Mouse (Mus musculus) forelimb bud, embryonic 11.5 days (tissue): ENCODE results near the gene Cerkl.
A peak's percentile ranks its signal among the peaks of the same experiment; 100 is the strongest.

Experiments used
- DNase-seq: peaks from one replicate; pipeline ENCODE4 v3.0.0-alpha.2; 2012; ENCODE audit warnings: low read depth, low spot score

Cerkl gene

GRCm38 (mm10) chr2:79443401-79443800 lies 13.2 kb downstream of the Cerkl start:
- no peak for DNase-seq

GRCm38 (mm10) chr2:79442906-79443305 lies 13.7 kb downstream of the Cerkl start:
- no peak for DNase-seq

GRCm38 (mm10) chr2:79442227-79442626 lies 14.4 kb downstream of the Cerkl start:
- DNase-seq: no peak

GRCm38 (mm10) chr2:79430061-79430460 lies 26.5 kb downstream of the Cerkl start:
- DNase-seq: no peak

- no peak for DNase-seq
These were observed 26.9 kb downstream of the Cerkl start for GRCm38 (mm10) chr2:79429650-79430049.

- no peak for DNase-seq
These were observed 27.5 kb downstream of the Cerkl start for GRCm38 (mm10) chr2:79429108-79429507.

GRCm38 (mm10) chr2:79428569-79429104 lies 27.9 kb downstream of the Cerkl start:
- peak; percentile 27 for DNase-seq

GRCm38 (mm10) chr2:79428022-79428421 lies 28.6 kb downstream of the Cerkl start:
- peak; percentile 72 for DNase-seq

GRCm38 (mm10) chr2:79421696-79422095 lies 34.9 kb downstream of the Cerkl start:
- no peak for DNase-seq

- no peak for DNase-seq
These were observed 42.1 kb downstream of the Cerkl start for GRCm38 (mm10) chr2:79414505-79414904.

GRCm38 (mm10) chr2:79410903-79411255 lies 45.7 kb downstream of the Cerkl start:
- DNase-seq: no peak

- no peak for DNase-seq
These were observed 46.2 kb downstream of the Cerkl start for GRCm38 (mm10) chr2:79410247-79410902.

GRCm38 (mm10) chr2:79405661-79406405 lies 50.8 kb downstream of the Cerkl start:
- no peak for DNase-seq

GRCm38 (mm10) chr2:79400045-79400444 lies 56.5 kb downstream of the Cerkl start:
- no peak for DNase-seq

GRCm38 (mm10) chr2:79399234-79400000 lies 57.2 kb downstream of the Cerkl start:
- DNase-seq: no peak

GRCm38 (mm10) chr2:79398831-79399230 lies 57.8 kb downstream of the Cerkl start:
- no peak for DNase-seq

GRCm38 (mm10) chr2:79398343-79398742 lies 58.2 kb downstream of the Cerkl start:
- DNase-seq: no peak

- DNase-seq: no peak
These were observed 59.5 kb downstream of the Cerkl start for GRCm38 (mm10) chr2:79397107-79397506.

- DNase-seq: no peak
These were observed 77.2 kb downstream of the Cerkl start for GRCm38 (mm10) chr2:79379087-79380041.

GRCm38 (mm10) chr2:79378346-79379086 lies 78.1 kb downstream of the Cerkl start:
- DNase-seq: no peak
